Mouse (Mus musculus) left cerebral cortex, adult 9 months (tissue): ENCODE measurements around the gene Nampt.
"Not testable (repeated sequence)": the region's sequence is repeated elsewhere in the genome, so short reads cannot be mapped to it uniquely, and the experiment has no call there.

ENCODE experiments used
- DNase-seq, 2 experiments: peaks; one replicate each; pipeline ENCODE4 v3.0.0; 2022; ENCODE audit warnings: low spot score in 2 of 2

Nampt gene

DNA sequence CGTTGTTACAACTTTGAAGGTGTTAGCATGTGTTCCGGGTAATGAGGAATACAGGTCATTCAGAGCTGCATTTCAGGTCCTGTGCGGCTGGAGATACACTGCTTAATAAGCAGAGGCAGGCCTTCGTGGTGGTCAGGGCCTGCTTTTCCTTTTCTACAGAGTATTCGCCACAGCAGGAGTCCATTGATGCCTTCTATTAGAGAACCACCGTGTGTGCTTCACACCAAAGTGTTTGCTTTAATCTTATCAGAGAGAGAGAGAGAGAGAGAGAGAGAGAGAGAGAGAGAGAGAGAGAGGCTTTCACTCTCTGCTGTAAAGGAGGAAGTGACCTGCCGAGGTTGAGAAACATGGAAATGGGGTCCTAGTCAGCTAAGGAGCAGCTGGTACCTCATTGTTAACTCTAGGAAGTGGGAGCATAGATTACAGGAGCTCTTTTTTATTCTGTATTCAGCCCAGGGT is 22.1 kb downstream of the Nampt start:
- no peak for DNase-seq

DNA sequence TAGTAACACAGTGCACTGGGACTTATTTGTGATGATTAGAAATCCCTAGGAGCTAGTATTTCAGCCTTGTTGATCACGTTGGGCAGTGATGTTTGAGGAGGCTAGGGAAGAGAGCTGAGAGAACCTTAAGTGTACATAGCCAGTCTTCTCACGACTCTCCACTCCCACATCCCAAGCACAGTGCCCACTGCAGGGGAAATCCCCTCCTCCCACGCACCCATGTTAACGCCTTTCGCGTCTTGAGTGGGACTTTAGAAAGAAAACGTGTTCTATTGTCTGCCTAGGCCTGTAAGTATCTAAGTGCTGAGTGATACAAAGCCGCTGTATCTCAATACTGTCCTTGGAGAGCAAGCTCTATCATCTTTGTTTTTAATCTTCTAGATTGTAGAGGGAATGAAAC is 27.0 kb downstream of the Nampt start:
- no peak for DNase-seq

DNA sequence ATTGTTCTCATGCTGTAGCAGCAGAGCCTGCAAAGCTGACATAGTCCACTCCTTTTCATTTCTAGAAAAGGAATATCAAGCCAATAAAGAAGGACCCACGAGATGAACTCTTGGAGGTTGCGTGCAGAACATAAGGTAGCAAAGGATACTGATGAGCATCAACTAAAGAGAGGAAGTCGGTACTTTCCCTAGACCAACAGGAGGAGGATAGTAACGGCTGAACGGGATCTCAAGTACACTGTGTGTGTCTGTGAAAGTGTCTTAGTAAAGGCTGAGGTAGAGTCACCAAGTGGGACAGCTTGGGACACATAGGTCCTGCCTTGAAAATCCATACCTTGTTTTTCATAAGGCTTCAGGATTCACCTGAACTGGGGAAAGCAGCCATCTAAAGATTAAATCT is 34.4 kb downstream of the Nampt start:
- no peak for DNase-seq

DNA sequence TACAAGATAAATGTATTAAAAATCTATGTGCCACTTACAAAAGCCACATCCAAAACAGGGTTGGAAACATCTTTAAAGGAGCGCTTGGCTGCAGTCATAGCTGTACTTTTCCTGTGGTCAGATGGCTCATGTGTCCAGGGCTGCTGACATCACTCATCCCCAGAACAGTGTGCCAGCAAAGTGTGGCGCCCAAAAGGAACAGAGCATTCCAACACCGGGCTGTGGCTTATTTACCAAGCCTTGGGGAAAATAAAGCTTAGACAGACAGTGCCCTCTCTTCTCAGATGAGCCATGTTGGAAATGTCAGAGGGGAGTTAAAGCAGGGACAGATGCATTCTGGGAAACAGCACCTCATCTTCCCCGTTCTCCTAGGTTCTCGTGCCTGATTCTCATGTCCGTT is 35.5 kb downstream of the Nampt start:
- no peak for DNase-seq

DNA sequence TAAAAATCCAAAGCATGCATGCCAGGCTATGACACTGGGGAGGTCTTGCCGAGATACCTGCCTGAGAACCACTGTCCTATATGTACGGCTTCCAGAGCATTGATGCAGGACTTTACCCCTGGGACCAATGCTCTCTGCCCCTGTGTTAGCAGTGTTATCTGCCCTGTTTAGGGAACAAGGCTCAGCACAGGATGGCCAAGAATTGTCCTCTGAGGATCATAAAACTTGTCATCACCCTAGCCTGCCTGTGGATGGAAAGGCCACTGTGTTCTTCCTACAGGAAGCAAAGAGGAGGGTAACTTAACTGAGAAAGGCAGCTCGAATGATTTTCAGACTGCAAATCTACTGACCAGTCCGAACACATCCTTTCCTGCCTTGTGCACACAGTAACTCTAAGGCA is 36.1 kb downstream of the Nampt start:
- no peak for DNase-seq

DNA sequence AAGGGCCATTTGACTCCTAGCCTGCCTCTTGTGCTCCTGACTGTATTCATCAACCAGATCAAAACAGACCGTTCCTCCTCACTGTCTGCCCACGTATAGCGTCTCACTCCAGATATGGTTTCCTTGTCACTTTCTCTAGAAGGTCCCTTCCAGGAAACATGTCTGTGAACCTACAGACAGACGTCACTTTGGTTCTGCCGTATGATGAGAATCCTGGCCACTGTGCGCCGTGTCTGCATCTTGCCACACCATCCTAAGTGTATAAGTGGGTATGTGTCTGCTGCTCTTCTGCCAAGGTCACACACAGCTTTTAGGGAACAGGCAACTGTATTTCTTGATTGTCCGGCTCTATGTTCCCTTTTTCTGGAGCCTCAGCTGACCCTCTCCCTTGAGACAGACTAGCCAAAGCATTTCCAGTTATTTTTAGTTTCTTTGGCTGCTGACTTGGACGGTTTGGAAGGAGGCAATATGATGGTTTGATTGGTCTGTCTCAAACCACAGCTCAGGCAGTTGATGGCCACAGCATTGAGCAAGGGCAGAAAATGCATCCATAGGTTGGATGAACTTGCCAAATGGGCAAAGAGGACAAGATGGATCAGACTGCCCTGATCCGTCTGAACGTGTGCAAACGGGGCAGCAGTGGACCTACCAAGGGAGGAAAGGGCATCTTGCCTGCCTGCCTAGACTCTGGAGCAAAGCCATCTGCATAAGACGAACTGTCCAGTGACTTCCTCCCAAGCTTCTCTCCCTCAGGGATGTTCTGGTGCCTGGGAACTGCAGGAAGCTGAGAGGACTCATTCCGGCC is 37.6 kb downstream of the Nampt start:
- DNase-seq: no peak

DNA sequence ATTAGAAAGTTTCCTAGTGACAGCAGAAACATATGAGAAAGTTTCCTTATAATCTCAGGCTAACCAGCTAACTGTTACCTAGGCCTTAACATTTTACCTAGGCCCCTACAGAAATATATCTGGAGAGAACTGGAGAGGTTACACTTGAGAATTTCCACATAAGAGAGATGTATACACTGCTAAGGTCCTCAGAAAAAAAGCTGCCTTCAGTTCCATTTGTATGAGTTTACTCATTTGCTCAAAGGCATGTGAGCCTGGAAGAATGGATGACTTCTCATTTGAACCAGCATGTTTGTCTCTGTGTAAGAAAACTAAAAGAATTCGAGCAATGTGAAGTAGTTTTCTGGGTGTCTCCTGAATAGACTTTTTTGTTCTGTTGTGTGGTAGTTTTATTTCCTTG is 39.1 kb downstream of the Nampt start:
- DNase-seq: no peak

DNA sequence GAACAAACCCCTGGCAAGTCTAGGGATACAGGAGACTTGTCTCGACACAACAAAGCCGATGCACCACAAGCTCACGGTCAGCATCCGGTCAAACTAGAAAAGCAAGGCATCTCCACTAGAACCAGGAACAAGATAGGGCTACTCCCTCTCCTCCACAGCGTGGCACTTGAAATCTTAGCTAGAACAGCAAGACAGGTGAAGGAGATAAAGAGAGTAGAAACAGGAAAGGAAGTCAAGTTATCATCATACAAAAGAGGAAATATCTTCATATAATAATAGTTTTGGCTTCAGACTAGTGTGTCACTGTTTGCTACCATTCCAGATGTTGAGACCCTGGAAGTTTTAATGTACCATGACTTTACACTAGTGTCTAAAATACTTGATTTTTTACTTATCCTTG is 41.5 kb downstream of the Nampt start:
- DNase-seq: no peak

DNA sequence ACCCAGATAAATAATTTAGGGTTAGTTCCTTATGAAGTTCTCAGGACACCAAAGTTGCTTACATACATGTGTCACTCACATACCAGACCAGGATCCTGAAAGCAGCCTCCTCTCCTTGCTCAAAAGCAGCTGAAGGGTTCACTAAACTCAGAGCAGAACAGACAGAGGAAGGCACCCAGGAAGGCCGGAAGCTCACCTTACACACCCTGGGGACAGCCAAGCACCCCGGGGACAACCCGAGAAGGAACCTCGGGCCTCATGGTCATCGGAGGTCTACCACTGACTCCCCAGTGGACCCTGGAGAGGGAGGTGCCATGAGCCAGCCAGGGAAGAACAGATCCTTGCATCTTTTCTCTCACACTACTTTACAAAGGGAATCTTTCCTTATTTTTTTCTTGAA is 51.5 kb downstream of the Nampt start:
- no peak for DNase-seq

DNA sequence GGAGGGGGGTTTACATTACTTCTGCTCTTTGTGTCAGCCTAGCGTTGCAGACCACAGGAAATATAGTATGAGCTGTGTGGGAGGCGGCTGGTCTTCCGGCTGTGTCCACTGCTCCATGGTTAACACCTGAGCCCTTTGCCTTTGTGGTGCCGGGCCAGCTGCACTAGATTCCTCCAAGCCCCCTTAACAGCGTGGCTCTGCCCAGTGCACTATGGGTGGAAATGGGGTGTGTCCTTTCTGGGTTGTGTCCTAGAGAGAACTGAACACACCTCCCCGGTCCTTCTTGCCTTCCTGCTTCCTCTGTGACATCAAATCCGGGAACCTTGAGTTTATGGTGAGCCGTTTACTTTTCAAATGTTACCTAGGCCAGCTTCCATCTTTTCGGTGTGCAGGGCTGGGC is 58.2 kb downstream of the Nampt start:
- no peak for DNase-seq

DNA sequence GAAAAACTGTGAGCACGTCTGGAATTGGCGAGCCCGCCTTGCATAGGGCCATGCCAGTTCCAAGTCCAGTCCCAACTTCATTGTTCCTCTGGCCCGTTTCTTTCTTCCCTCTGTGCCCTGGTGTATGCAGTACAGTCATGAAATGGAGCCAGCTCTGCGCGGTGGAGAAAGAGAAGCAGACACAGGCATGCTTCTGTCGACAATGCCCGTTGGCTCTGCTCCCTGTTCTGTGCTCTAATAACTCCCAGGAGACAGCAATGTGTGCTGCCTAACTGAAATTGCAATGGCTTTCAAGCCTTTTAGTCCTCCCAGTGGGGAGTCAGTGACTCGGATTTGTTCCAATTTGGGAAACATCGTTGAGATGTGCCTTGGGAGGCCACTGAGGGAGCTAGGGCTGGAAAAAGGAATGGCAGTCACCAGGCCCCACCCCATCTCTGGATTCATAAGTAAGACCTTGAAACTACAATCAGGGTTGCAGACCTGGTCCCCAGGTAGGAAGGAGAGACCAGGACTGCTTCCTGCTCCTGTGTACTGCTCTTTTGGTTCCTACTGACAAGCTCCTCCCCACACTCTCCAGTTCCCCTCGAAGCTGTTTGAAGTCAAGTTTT is 58.7 kb downstream of the Nampt start:
- DNase-seq: no peak

DNA sequence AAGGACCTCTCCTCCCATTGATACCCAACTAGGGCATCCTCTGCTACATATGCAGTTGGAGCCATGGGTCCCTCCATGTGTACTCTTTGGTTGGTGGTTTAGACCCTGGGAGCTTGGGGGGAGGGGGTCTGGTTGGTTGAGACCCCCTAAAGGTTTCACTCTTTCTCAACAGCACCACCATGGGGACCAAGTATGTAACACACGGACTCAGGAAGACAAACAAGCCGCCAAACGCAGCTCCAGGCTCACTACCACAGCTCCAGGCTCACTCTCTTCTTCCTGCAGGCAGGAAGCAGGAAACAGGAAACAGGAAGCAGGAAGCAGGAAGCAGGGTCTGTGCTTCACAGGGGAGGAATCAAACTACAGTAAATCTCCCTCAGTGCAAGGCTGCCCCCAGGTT is 60.0 kb downstream of the Nampt start:
- DNase-seq: no peak

DNA sequence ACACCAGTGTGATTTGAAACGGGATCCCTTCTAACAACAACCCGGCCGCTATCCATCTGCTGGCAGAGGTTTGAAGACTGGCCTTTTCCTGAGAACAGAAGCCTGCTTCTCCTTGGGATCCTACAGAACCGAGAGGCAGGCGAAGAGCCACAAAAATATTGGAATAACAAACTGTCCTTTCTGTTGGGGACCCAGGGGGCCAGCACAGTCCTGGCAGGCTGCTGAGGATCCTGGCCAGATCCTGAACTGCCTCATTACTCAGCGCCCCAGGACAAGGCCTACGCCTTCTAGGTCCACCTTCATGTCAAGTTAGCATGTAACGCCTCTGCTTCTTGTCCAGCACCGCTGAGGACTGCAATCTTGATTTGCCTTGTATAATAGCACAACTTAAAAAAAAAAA is 65.0 kb downstream of the Nampt start:
- no peak for DNase-seq

DNA sequence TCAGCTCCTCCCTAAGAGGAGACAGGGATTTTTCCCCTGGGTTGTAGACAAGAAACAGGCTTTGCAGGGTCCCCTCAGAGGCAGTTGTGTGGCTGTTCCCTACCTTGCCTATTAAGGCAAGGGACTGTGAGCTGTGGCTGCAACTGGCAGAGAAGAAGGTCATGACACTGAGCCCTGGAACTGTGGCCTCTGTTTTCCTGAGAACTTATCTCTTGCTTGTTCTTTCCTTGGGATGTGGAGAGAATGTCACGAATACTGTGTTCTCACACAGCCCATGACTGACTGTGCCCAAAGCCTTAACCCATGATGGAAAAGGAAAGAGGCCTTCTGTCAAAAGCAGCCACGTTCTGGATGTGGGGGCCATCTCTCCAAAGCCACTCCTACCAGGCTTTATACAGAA is 65.7 kb downstream of the Nampt start:
- no peak for DNase-seq

DNA sequence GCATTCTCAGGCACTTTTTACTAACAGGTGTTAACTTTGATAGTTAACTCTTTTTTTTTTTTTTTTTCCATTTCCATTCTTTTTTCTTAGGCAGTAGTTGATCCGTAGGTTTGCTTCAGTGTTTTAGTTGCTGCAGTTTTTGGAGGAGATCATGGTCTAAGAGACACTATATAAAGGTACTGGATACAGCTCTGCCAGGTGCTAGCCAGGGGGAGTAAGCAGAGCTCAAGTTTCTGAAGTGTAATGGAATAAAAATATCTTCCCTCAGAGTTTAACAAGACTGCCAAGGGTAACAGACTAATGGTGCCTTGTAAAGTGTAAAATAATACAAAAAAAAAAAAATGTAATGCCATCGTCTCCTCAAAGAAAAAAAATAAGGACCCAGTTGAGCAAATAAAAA is 67.0 kb downstream of the Nampt start:
- no peak for DNase-seq

DNA sequence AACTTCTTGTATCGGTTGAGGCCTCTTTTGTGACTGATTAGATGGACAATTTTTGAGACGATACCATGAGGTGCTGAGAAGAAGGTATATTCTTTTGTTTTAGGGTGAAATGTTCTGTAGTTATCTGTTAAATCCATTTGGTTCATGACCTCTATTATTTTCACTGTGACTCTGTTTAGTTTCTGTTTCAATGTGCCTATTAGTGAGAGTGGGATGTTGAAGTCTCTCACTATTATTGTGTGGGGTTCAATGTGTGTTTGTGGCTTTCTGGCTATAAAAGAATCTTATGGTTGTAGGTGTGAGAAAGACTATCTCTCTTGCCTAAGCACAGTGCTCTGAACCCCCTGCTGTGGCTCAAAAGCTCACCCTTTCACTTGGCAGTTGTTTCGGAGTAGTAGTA is 68.9 kb downstream of the Nampt start:
- no peak for DNase-seq

DNA sequence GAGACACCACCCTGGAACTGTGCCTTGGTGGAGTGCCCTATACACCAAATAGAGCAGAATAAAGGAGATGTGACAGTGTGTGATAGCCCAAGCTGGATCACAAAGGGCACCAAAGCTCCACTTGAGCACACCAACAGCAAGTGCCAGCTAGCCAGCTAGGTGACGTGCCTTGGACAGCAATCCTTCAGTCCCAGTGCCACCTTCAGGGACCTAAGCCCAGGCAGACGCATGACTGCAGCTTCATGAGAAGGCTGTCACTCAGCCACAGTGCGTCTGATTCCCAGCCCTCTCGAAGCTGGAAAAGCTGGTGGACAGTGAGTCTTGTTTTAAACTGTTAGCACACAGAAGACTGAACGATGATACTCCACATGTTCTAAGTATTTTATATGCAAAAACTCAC is 70.5 kb downstream of the Nampt start:
- DNase-seq: no peak

DNA sequence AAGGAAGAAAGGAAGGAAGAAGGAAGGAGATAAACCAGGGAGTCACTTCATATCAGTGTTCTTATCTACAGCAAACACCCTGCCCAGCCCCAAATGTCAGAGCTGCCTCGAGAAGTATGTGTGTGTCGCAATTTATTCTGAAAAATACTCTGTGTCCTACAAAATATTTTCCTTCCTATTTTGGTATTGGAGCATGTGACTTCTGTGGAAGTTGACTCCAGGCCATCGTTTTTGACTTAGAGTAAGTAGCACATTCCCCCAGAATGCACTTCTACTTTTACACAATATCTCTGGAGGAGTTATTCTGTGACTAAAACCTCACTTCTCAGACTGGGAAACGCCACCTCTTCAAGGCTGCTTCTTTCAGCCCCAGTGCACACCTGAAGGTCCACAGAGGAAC is 71.1 kb downstream of the Nampt start:
- no peak for DNase-seq

DNA sequence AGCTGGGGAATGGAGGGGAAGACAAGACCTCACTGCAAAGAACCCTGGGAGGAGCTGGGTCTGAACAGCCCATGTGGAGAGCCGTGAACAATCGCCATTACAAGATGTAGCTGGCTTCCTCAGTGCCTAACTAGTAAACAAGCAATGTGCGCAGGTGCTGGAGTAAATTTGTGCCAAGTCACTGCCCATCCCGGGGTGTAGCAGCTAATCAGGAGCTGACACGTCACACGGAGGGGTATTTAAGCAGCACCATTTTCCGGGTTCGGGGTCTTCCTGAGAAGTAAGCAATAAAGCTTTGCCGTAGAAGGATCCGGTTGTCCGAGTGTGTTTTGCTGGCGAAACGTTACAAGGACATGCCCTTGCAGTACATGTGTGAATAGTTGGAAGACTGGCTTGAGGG is 71.9 kb downstream of the Nampt start:
- not testable (repeated sequence) for DNase-seq

DNA sequence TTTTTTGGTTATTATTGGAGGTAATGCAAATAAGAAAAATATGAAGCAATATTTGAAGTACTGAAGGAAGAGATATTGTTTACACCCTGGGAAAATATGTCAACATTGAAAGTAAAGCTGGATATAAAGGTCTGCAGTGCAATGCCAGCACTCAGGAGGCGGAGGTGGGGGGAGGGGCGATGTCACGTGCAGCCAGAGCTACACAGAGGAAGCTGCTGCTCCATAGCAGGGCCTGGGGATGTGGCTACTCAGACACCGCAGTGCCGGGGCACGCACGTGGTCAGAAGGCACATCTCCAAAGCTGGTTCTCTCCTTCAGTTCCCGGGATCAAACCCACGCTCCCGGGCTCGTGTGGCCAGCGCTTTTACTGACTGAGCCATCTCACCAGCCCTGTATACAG is 73.9 kb downstream of the Nampt start:
- no peak for DNase-seq

DNA sequence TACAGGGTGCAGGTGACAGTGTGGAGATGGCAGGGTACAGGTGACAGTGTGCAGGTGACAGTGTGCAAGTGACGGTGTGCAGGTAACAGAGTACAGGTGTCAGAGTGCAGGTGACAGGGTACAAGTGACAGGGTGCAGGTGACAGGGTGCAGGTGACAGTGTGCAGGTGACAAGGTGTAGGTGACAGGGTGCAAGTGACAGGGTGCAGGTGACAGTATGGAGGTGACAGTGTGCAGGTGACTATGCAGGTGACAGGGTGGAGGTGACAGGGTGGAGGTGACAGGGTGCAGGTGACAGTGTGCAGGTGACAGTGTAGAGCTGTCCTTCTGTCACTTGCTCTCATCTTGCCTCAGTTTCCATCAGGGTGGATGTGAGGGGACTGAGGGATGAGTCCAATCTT is 76.5 kb downstream of the Nampt start:
- DNase-seq: no peak

DNA sequence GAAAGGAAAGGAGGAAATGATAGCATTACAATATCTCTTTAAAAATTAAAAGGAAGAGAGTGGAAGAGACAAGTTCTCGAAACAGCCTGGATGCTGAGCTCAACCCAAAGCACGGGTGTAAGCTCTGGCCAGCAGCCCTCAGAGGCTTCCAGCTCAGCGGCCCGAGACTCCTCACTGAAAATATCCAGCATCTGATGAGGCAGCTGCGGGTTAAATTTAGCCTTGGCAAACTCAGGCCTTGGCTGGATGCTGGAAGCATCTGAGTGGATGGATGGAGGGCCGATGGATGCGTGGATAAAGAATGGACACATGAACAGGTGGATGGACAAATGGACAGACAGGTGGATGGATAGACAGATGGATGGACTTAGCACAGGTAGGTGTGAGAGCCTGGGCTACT is 77.2 kb downstream of the Nampt start:
- DNase-seq: peak in 1 of 2 experiments; percentile 54

DNA sequence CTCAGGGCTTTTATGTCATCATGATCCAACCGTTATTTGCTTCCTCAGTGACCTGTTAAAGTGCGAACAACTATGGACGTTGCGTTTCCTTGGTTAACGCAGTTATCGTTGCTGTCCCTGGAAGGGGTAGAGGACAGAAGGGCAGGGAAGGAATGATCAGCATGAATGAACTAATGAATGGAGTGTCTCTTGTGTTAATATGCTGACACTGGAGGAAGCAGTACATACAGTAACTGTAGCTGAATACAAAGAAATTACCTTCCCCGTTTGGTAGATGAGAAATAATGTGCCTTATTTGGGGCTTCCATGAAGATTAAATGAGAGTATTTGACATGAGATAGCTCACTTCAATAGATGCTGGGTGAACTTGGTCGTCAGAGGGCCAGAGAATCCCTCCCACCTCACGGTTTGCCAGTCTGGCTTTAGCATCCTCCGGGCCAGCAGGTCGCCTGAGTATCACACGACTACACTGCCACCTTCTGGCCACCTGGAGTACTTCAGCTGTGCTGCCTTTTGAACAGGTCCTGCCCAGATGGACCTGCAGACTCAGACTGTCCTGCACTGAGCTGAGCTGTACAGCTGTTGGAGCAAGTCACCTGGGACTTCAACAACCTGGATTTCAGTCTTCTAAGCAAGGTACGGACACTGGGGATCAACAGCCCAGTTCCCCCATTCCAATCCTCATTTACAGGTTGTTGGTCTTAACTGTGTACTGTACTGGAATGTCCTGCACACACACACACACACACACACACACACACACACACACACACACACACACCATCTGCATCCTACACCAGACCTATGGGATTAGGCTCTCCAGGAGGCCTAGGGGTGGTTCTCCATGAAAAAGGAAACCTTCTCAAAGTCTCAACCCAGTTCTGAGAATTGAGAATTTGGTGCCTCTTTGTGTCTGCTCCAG is 78.1 kb downstream of the Nampt start:
- DNase-seq: peak; percentile 38 to 92
